Mouse (Mus musculus): ENCODE results near the gene Tmem102.

GRCm38 (mm10) chr11:69776488-69776887, 28.9 kb downstream of the Tmem102 start:
- TF ChIP-seq CTCF (IDR thresholded peaks at IDR 0.05; ENCODE audit: control insufficient read depth, insufficient read depth, insufficient read length) (no peak), MYOD1 (IDR thresholded peaks at IDR 0.05; ENCODE audit: control insufficient read depth, insufficient read length, low read depth) (no peak), MYOG (IDR thresholded peaks at IDR 0.05; ENCODE audit: control insufficient read depth, extremely low read depth, insufficient read length) (no peak), MAX (IDR thresholded peaks at IDR 0.05) (no peak), CEBPB (IDR thresholded peaks at IDR 0.05; ENCODE audit: low read depth) (no peak), USF1 (IDR thresholded peaks at IDR 0.05; ENCODE audit: low read depth) (no peak)

Data from C2C12 (cell line).